Mouse (Mus musculus): ENCODE data around the gene Uhrf1. TPM values are rescaled to one million over a fixed set of nuclear protein-coding genes. Genes with fewer than 3 reads are reported as not detected.

Gene Uhrf1
- polyA plus RNA-seq, 1 experiment from 2014 or later, result 59.9 TPM

GRCm38 (mm10) chr17:56332987-56333386 lies 29.9 kb downstream of the Uhrf1 start:
- Histone ChIP-seq H3K9ac (replicated peaks) (no peak overlapping the region), H3K36me3 (no peaks in the 10 kb centered on the region; the same call in 1 of the 2 replicates), H3K9me3 (no peaks in the 10 kb centered on the region), H3K4me3 (replicated peaks) (no peak overlapping the region), H3K4me2 (replicated peaks) (no peak overlapping the region), H3K27me3 (no peaks in the 10 kb centered on the region), H3K27ac (no peak overlapping the region), H3K4me1 (replicated peaks) (peaks cover 58% of the 10 kb centered on the region)
- 48% methylated on average over 8 of the region's 8 CpGs for WGBS
- ATAC-seq, result 0 out of 2 replicates have a peak, but pooled peaks have one; percentile 7

- H3K27me3 ChIP-seq, result no peaks in the 10 kb centered on the region
- no peak for ATAC-seq
- H3K27ac ChIP-seq, result no peak overlapping the region
- no peak overlapping the region for H3K4me2 ChIP-seq (replicated peaks)
- WGBS, result 67% methylated on average over 4 of the region's 4 CpGs
- H3K9ac ChIP-seq (replicated peaks), result no peak overlapping the region; the same call in 1 of the 2 replicates
- H3K4me1 ChIP-seq (replicated peaks), result peaks cover 32% of the 10 kb centered on the region
- no peaks in the 10 kb centered on the region for H3K9me3 ChIP-seq
- no peak overlapping the region for H3K4me3 ChIP-seq (replicated peaks)
- no peaks in the 10 kb centered on the region; the same call in 1 of the 2 replicates for H3K36me3 ChIP-seq
Observed at GRCm38 (mm10) chr17:56337190-56337589, 34.1 kb downstream of the Uhrf1 start.

- H3K27me3 ChIP-seq, result no peaks in the 10 kb centered on the region
- H3K36me3 ChIP-seq, result no peaks in the 10 kb centered on the region; the same call in 1 of the 2 replicates
- peaks cover 29% of the 10 kb centered on the region for H3K4me1 ChIP-seq (replicated peaks)
- WGBS, result 96% methylated on average over 6 of the region's 6 CpGs
- no peak overlapping the region for H3K4me3 ChIP-seq (replicated peaks)
- H3K27ac ChIP-seq, result no peak overlapping the region
- ATAC-seq, result no peak
- H3K4me2 ChIP-seq (replicated peaks), result no peak overlapping the region
- H3K9me3 ChIP-seq, result no peaks in the 10 kb centered on the region
- H3K9ac ChIP-seq (replicated peaks), result no peak overlapping the region
Observed at GRCm38 (mm10) chr17:56337791-56338190, 34.7 kb downstream of the Uhrf1 start.

GRCm38 (mm10) chr17:56338909-56339308 lies 35.8 kb downstream of the Uhrf1 start:
- H3K27me3 ChIP-seq, result no peaks in the 10 kb centered on the region
- no peak overlapping the region for H3K9ac ChIP-seq (replicated peaks)
- H3K36me3 ChIP-seq, result no peaks in the 10 kb centered on the region; the same call in 1 of the 2 replicates
- H3K4me1 ChIP-seq (replicated peaks), result peaks cover 29% of the 10 kb centered on the region
- H3K27ac ChIP-seq, result no peak overlapping the region
- H3K9me3 ChIP-seq, result no peaks in the 10 kb centered on the region
- no peak for ATAC-seq
- no peak overlapping the region for H3K4me3 ChIP-seq (replicated peaks)
- H3K4me2 ChIP-seq (replicated peaks), result no peak overlapping the region
- WGBS, result 59% methylated on average over 4 of the region's 4 CpGs

GRCm38 (mm10) chr17:56340717-56341116 lies 37.6 kb downstream of the Uhrf1 start:
- H3K4me1 ChIP-seq (replicated peaks), result peaks cover 27% of the 10 kb centered on the region
- ATAC-seq, result no peak
- no peak overlapping the region for H3K9ac ChIP-seq (replicated peaks)
- H3K4me3 ChIP-seq (replicated peaks), result no peak overlapping the region
- no peak overlapping the region for H3K27ac ChIP-seq
- peaks cover 3% of the 10 kb centered on the region; the same call in 1 of the 2 replicates for H3K36me3 ChIP-seq
- H3K9me3 ChIP-seq, result no peaks in the 10 kb centered on the region
- H3K27me3 ChIP-seq, result no peaks in the 10 kb centered on the region
- H3K4me2 ChIP-seq (replicated peaks), result no peak overlapping the region

- Histone ChIP-seq H3K36me3 (peaks cover 5% of the 10 kb centered on the region; the same call in 1 of the 2 replicates), H3K4me2 (replicated peaks) (no peak overlapping the region), H3K4me3 (replicated peaks) (no peak overlapping the region), H3K9ac (replicated peaks) (no peak overlapping the region; the same call in 1 of the 2 replicates), H3K27ac (no peak overlapping the region), H3K9me3 (no peaks in the 10 kb centered on the region), H3K4me1 (replicated peaks) (peaks cover 17% of the 10 kb centered on the region), H3K27me3 (no peaks in the 10 kb centered on the region)
- WGBS, result 86% methylated on average over 3 of the region's 3 CpGs
- no peak for ATAC-seq
Observed at GRCm38 (mm10) chr17:56343466-56343865, 40.3 kb downstream of the Uhrf1 start.

- Histone ChIP-seq H3K27me3 (no peaks in the 10 kb centered on the region), H3K9ac (replicated peaks) (no peak overlapping the region), H3K36me3 (peaks cover 5% of the 10 kb centered on the region; the same call in 1 of the 2 replicates), H3K27ac (no peak overlapping the region), H3K4me3 (replicated peaks) (no peak overlapping the region), H3K4me2 (replicated peaks) (no peak overlapping the region), H3K4me1 (replicated peaks) (peaks cover 14% of the 10 kb centered on the region), H3K9me3 (no peaks in the 10 kb centered on the region)
- WGBS, result 88% methylated on average over 2 of the region's 2 CpGs
- ATAC-seq, result no peak
Observed at GRCm38 (mm10) chr17:56345364-56345763, 42.2 kb downstream of the Uhrf1 start.

- Histone ChIP-seq H3K4me3 (replicated peaks) (no peak overlapping the region), H3K4me1 (replicated peaks) (peaks cover 10% of the 10 kb centered on the region; the same call in 1 of the 2 replicates), H3K4me2 (replicated peaks) (no peak overlapping the region), H3K9me3 (no peaks in the 10 kb centered on the region), H3K9ac (replicated peaks) (no peak overlapping the region), H3K27ac (no peak overlapping the region), H3K36me3 (peaks cover 27% of the 10 kb centered on the region), H3K27me3 (no peaks in the 10 kb centered on the region)
- 60% methylated on average over 4 of the region's 4 CpGs for WGBS
- ATAC-seq, result no peak
Observed at GRCm38 (mm10) chr17:56348128-56348527, 45.0 kb downstream of the Uhrf1 start.

GRCm38 (mm10) chr17:56348586-56348985 lies 45.5 kb downstream of the Uhrf1 start:
- Histone ChIP-seq H3K4me3 (replicated peaks) (no peak overlapping the region), H3K9ac (replicated peaks) (0 out of 2 replicates have a peak overlapping the region, but pooled peaks have one; percentile 12), H3K9me3 (no peaks in the 10 kb centered on the region), H3K4me2 (replicated peaks) (no peak overlapping the region), H3K27me3 (no peaks in the 10 kb centered on the region), H3K36me3 (peaks cover 32% of the 10 kb centered on the region), H3K4me1 (replicated peaks) (peaks cover 10% of the 10 kb centered on the region; the same call in 1 of the 2 replicates), H3K27ac (no peak overlapping the region)
- ATAC-seq, result no peak

- Histone ChIP-seq H3K4me1 (replicated peaks) (peaks cover 10% of the 10 kb centered on the region; the same call in 1 of the 2 replicates), H3K27ac (no peak overlapping the region), H3K4me2 (replicated peaks) (no peak overlapping the region), H3K4me3 (replicated peaks) (no peak overlapping the region), H3K9ac (replicated peaks) (no peak overlapping the region), H3K36me3 (peaks cover 49% of the 10 kb centered on the region), H3K9me3 (no peaks in the 10 kb centered on the region), H3K27me3 (no peaks in the 10 kb centered on the region)
- 45% methylated on average over 2 of the region's 2 CpGs for WGBS
- peak; percentile 48 for ATAC-seq
Observed at GRCm38 (mm10) chr17:56350694-56351093, 47.6 kb downstream of the Uhrf1 start.

GRCm38 (mm10) chr17:56356921-56357885 lies 54.1 kb downstream of the Uhrf1 start:
- ATAC-seq, result peak; percentile 69
- H3K4me1 ChIP-seq (replicated peaks), result peaks cover 23% of the 10 kb centered on the region
- peaks cover 88% of the 10 kb centered on the region for H3K36me3 ChIP-seq
- H3K9me3 ChIP-seq, result no peaks in the 10 kb centered on the region
- 74% methylated on average over 9 of the region's 9 CpGs for WGBS
- no peak overlapping the region for H3K4me2 ChIP-seq (replicated peaks)
- H3K27ac ChIP-seq, result peak overlapping the region; percentile 35; the same call in 1 of the 2 replicates
- H3K4me3 ChIP-seq (replicated peaks), result no peak overlapping the region
- no peaks in the 10 kb centered on the region for H3K27me3 ChIP-seq
- H3K9ac ChIP-seq (replicated peaks), result no peak overlapping the region

- no peak for ATAC-seq
- 88% methylated on average over 3 of the region's 3 CpGs for WGBS
- no peaks in the 10 kb centered on the region for H3K27me3 ChIP-seq
- H3K4me1 ChIP-seq (replicated peaks), result peaks cover 41% of the 10 kb centered on the region
- no peak overlapping the region for H3K4me2 ChIP-seq (replicated peaks)
- H3K4me3 ChIP-seq (replicated peaks), result no peak overlapping the region
- H3K9me3 ChIP-seq, result no peaks in the 10 kb centered on the region
- no peak overlapping the region for H3K9ac ChIP-seq (replicated peaks)
- H3K36me3 ChIP-seq, result peaks cover 83% of the 10 kb centered on the region
- no peak overlapping the region for H3K27ac ChIP-seq
Observed at GRCm38 (mm10) chr17:56359183-56359725, 56.1 kb downstream of the Uhrf1 start.

All from midbrain, embryonic 13.5 days (tissue).